Mouse (Mus musculus) spleen, adult 2 months (tissue): ENCODE results near the gene Prr11. TPM values are rescaled to one million over a fixed set of nuclear protein-coding genes. Genes with fewer than 3 reads are reported as not detected.

Experiments used
- DNase-seq, 2 experiments: peaks; one replicate each; pipeline versions ENCODE4 v3.0.0 to v3.0.0-alpha.2; 2012 to 2021; ENCODE audit warnings: low spot score in 2 of 2, low read depth in 1 of 2
- H3K27ac ChIP-seq: fragments of 200-500 bp; 2 replicates; pipeline ENCODE4 v1.5.1; 2012; ENCODE audit warnings: low read length, inconsistent platforms; ENCODE audit not compliant: insufficient read depth
- H3K27me3 ChIP-seq: fragments of 200-500 bp; 2 replicates; pipeline ENCODE4 v1.6.1; 2012; ENCODE audit warnings: mild to moderate bottlenecking, moderate library complexity, low read length, inconsistent platforms; ENCODE audit not compliant: control insufficient read depth, insufficient read depth
- H3K36me3 ChIP-seq: fragments of 200-500 bp; 2 replicates; pipeline ENCODE4 v1.6.1; 2012; ENCODE audit warnings: mild to moderate bottlenecking, low read length, inconsistent platforms; ENCODE audit not compliant: control insufficient read depth, insufficient read depth
- H3K4me1 ChIP-seq: fragments of 200-500 bp; 2 replicates; pipeline ENCODE4 v1.6.1; 2011; ENCODE audit warnings: inconsistent platforms; ENCODE audit not compliant: control insufficient read depth, insufficient read depth, insufficient read length
- H3K4me3 ChIP-seq: fragments of 200-500 bp; 2 replicates; pipeline ENCODE4 v1.5.1; 2011; ENCODE audit warnings: mild to moderate bottlenecking, inconsistent platforms; ENCODE audit not compliant: insufficient read depth, insufficient read length; ENCODE audit errors: extremely low read depth
- CTCF ChIP-seq: fragments of 200-500 bp; IDR thresholded peaks from 2 replicates; pipeline ENCODE4 v1.5.1; 2011; ENCODE audit warnings: mild to moderate bottlenecking, inconsistent platforms; ENCODE audit not compliant: insufficient read depth, insufficient read length, insufficient replicate concordance; ENCODE audit errors: extremely low read depth
- POLR2A ChIP-seq: fragments of 200-500 bp; IDR thresholded peaks from 2 replicates; pipeline ENCODE4 v1.6.1; 2011; ENCODE audit warnings: low read depth, low read length, inconsistent platforms
- WGBS: fragments of 180-500 bp; shearing (Covaris S2); methylation state at CpG from one replicate; pipeline ENCODE4 v1.1.7; 2018; 5-methylcytosine and 5-hydroxymethylcytosine counted together
- polyA plus RNA-seq: library from polyadenylated mRNA; depleted of rRNA; stranded (reverse); fragments of >200 nt; gene quantifications from 2 replicates; pipeline ENCODE4 v1.2.3, GENCODE M21; 2012

Prr11 gene
- polyA plus RNA-seq, 1 experiment: 0.84 TPM

GRCm38 (mm10) chr11:87121864-87122263 lies 13.4 kb upstream of the Prr11 start:
- no peak overlapping the region for H3K27ac ChIP-seq
- H3K4me1 ChIP-seq: no peaks in the 10 kb centered on the region
- no peaks in the 10 kb centered on the region for H3K27me3 ChIP-seq
- H3K4me3 ChIP-seq: no peak overlapping the region
- DNase-seq: no peak
- peaks cover 4% of the 10 kb centered on the region for H3K36me3 ChIP-seq
- WGBS: 84% methylated on average over 8 of the region's 8 CpGs
- no peak for TF ChIP-seq POLR2A
- TF ChIP-seq CTCF: no peak

DNA sequence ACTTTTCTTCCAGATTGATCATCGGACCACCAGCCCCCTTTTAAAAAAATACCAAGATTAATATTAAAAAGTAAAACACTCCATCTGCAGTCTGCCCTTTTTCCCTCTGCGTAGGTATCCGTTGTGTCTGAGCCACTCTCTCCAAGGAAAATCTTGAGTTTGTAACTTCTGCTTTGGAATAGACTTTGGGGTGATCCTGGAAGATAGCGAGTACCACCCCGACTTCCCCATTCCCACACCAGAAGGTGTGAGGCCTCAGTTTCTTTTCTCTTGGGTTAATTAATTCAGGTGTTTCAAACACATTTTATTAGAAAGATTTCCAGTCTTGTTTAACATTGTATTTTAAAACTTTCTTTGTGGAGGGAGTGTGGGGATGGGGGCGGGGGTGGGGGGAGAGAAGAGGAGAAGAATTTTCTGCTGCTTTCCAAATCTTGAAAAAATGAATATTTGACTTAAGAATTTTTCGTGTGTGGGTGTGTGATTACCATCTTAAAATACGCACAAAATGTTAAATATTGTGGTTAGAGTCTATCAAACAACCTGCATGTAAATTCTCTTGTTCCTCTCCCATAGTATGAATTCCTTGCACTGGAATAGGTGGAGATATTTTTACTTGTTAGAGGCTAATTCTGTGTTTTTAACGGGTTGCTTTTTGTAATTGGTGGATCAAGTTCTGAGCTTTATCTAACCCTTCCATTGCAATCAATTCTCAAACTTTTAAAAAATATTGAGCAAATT lies 1.8 kb upstream of the Prr11 start:
- Histone ChIP-seq H3K4me1 (no peaks in the 10 kb centered on the region), H3K36me3 (no peaks in the 10 kb centered on the region; the same call in 1 of the 2 replicates), H3K27me3 (no peaks in the 10 kb centered on the region), H3K4me3 (peak overlapping the region; percentile 64), H3K27ac (no peak overlapping the region)
- no peak for DNase-seq
- WGBS: 9% methylated on average over 9 of the region's 9 CpGs
- no peak for TF ChIP-seq POLR2A
- TF ChIP-seq CTCF: no peak

GRCm38 (mm10) chr11:87109519-87110171 lies 1.1 kb upstream of the Prr11 start:
- no peak for TF ChIP-seq POLR2A
- TF ChIP-seq CTCF: no peak
- Histone ChIP-seq H3K4me1 (no peaks in the 10 kb centered on the region), H3K4me3 (peak overlapping the region; percentile 64), H3K27ac (peak overlapping the region; percentile 15), H3K36me3 (no peaks in the 10 kb centered on the region; the same call in 1 of the 2 replicates), H3K27me3 (no peaks in the 10 kb centered on the region)
- WGBS: under 1% methylated on average over 42 of the region's 42 CpGs
- peak in 1 of 2 experiments; percentile 6 for DNase-seq

DNA sequence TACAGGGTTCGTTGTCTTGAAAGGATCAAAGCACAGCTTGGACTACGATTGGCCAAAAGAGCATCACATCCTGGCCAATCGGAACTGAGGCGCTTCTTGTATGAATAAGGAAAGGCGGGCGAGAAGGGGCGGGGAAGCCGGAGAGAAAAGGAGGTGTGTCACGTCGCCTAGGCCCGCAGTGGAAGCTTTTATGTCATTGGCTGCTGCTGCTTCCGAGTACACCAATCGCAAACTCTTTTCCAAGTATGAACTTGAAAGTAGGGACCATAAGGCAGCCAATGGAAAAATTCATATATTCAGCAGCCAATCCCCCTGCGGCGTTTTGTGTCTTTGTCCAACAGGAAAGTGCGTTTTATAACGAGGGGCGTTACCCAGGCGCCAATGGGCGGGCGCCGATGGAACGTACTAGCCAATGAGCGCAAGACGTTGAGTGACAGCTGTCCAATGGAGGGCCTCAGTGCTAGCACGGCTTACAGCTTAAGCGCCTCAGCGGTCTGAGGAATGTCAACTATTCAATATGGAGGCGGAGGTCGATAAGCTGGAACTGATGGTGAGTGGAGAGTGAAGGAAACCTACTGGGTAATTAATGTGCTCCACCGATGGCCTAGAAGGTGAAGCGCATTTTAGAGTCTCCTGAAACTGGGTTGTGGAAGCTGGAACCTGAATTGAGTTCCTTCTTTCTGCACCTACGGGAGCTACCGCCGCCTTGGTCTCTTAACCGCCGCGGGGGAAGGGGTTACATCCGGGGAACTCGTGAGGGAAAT lies 429 bp upstream of the Prr11 start, which contains the start of gene Ska2:
TSS of gene Ska2 (plus strand) at position 480 of the 764 bp plus-strand sequence.
- TF ChIP-seq POLR2A (peak; percentile 24), CTCF (no peak)
- under 1% methylated on average over 40 of the region's 40 CpGs for WGBS
- H3K4me3 ChIP-seq: peak within 1 kb of the TSS; percentile 71
- H3K27me3 ChIP-seq: no peaks in the 10 kb centered on the region
- peak; percentile 94 to 99 for DNase-seq
- no peaks in the 10 kb centered on the region for H3K4me1 ChIP-seq
- peak within 1 kb of the TSS; percentile 15 for H3K27ac ChIP-seq
- no peaks in the 10 kb centered on the region; the same call in 1 of the 2 replicates for H3K36me3 ChIP-seq

DNA sequence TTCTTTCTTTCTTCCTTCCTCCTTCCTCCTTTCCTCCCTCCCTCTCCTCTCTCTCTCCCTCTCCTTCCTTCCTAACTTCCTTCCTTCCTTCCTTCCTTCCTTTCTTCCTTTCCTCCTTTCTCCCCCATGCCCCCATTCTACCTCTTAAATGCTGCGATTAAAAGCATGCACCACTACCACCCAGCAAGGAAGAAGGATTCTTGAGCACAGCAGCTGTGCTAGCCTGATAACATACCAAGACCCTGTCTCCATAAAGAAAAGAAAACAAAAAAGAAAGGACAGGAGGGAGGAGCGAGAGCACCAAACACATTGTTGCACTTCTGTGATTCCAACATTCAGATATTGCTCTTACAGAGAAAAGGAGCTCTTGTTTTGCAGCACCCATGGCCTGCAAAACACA lies 21.4 kb downstream of the Prr11 start:
- Histone ChIP-seq H3K4me3 (no peak overlapping the region), H3K4me1 (peaks cover 11% of the 10 kb centered on the region), H3K36me3 (peaks cover 4% of the 10 kb centered on the region), H3K27ac (no peak overlapping the region), H3K27me3 (no peaks in the 10 kb centered on the region)
- 45% methylated on average over 2 of the region's 2 CpGs for WGBS
- no peak for TF ChIP-seq POLR2A
- no peak for TF ChIP-seq CTCF
- no peak for DNase-seq

DNA sequence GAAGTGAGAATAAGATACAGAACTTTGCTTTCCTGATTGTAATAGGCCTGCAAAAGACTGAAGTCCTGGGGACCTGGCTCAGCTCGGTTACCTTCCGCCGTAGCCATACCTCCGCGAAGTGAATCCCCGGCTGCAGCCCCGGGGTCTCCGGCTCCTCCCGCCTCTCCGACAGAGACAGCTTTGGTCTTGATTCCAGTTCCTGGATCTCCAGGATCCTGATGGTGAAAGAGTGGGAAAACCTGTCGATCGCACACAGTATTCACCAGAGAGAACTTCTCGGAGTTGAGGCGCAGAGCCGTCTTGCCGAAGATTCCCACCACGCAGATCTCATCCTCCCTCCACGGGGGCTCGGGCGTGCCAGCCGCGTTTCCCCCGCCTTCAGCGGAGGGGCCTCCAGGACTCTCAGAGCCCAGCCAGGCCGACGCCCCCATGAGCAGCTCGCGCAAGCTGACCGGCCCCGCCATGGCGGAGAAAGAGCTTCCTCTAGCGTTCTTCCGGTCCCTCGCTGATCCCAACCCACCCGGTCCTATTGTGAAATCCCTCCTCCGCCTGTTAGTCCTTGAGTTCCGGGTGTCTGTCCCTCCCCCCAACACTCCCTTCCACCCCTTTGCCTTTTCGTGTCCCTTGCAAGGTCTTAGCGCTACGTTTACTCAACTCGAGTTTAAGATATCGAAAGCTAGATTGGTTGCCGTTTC lies 22.1 kb downstream of the Prr11 start, which contains the start of gene Smg8:
TSS of gene Smg8 (minus strand) at position 485 of the 695 bp plus-strand sequence.
- Histone ChIP-seq H3K27ac (peak within 1 kb of the TSS; percentile 48), H3K36me3 (peaks cover 9% of the 10 kb centered on the region)
- under 1% methylated on average over 43 of the region's 43 CpGs for WGBS

More for the DNA sequence above, 22.1 kb downstream of the Prr11 start, which contains the start of gene Smg8:
- H3K4me1 ChIP-seq: peaks cover 11% of the 10 kb centered on the region
- no peak for TF ChIP-seq CTCF
- peak; percentile 68; the same call in 1 of the 2 replicates for TF ChIP-seq POLR2A
- H3K27me3 ChIP-seq: no peaks in the 10 kb centered on the region
- peak; percentile 73 to 74 for DNase-seq
- peak within 1 kb of the TSS; percentile 93 for H3K4me3 ChIP-seq
